Mouse (Mus musculus): ENCODE measurements around the gene Zfp442. TPM values are rescaled to one million over a fixed set of nuclear protein-coding genes. Genes with fewer than 3 reads are reported as not detected.
A peak's percentile ranks its signal among the peaks of the same experiment; 100 is the strongest.
"Not testable (repeated sequence)": the region's sequence is repeated elsewhere in the genome, so short reads cannot be mapped to it uniquely, and the experiment has no call there.

Gene Zfp442
- polyA plus RNA-seq (2017; shearing (Covaris generic)) = 10 to 100 TPM; 12.4 to 14.2 TPM

- peak; percentile 91 for ATAC-seq
Measured at GRCm38 (mm10) chr2:150451180-150451919, at the start of gene Zfp442. Gene Zfp442 (minus strand): TSS chr2:150451486.

GRCm38 (mm10) chr2:150500124-150500973 lies 49.1 kb upstream of the Zfp442 start:
- ATAC-seq = not testable (repeated sequence)

- ATAC-seq = no peak
Measured at GRCm38 (mm10) chr2:150493031-150493430, 41.7 kb upstream of the Zfp442 start.

GRCm38 (mm10) chr2:150484939-150485778 lies 33.9 kb upstream of the Zfp442 start, which contains the start of gene Zfp345:
Gene Zfp345 (minus strand): TSS chr2:150485091.
- ATAC-seq = peak; percentile 82

GRCm38 (mm10) chr2:150439084-150439483 lies 12.2 kb downstream of the Zfp442 start:
- ATAC-seq = not testable (repeated sequence)

- not testable (repeated sequence) for ATAC-seq
Measured at GRCm38 (mm10) chr2:150412146-150412545, 39.1 kb downstream of the Zfp442 start.

- ATAC-seq = no peak
Measured at GRCm38 (mm10) chr2:150390198-150390597, 61.1 kb downstream of the Zfp442 start.

- ATAC-seq = not testable (repeated sequence)
Measured at GRCm38 (mm10) chr2:150385553-150386106, 65.7 kb downstream of the Zfp442 start.

- peak; percentile 48 for ATAC-seq
Measured at GRCm38 (mm10) chr2:150362878-150363229, 88.4 kb downstream of the Zfp442 start.

GRCm38 (mm10) chr2:150362113-150362877 lies 89.0 kb downstream of the Zfp442 start, which contains the start of gene 3300002I08Rik:
Gene 3300002I08Rik (minus strand): TSS chr2:150362765.
- peak; percentile 98 for ATAC-seq

Other genes starting within 250 kb of the Zfp442 start
- 10 to 100 TPM; 16.6 to 19.7 TPM for gene Zfp937, start 233.4 kb downstream of the Zfp442 start, polyA plus RNA-seq (2017; shearing (Covaris generic))
- gene Gm21994, start 195.9 kb downstream of the Zfp442 start, polyA plus RNA-seq (2017; shearing (Covaris generic)) = 10 to 100 TPM; 27.8 to 46.0 TPM
- under 1 TPM in 1 of 2 experiments, not detected in 1; 0.32 TPM for gene Gm14124, start 194.0 kb downstream of the Zfp442 start, polyA plus RNA-seq (2017; shearing (Covaris generic))
- 10 to 100 TPM in 1 of 2 experiments, 1 to 10 TPM in 1; 8.6 to 31.9 TPM for gene Gm10130, start 127.8 kb downstream of the Zfp442 start, polyA plus RNA-seq (2017; shearing (Covaris generic))
- 10 to 100 TPM in 1 of 2 experiments, 1 to 10 TPM in 1; 4.5 to 11.8 TPM for gene 3300002I08Rik, start 88.7 kb downstream of the Zfp442 start, polyA plus RNA-seq (2017; shearing (Covaris generic))
- under 1 TPM; 0.86 to 0.91 TPM for gene Zfp345, start 33.6 kb upstream of the Zfp442 start, polyA plus RNA-seq (2017; shearing (Covaris generic))
- gene Cst7, start 118.9 kb upstream of the Zfp442 start, polyA plus RNA-seq (2017; shearing (Covaris generic)) = 100 to 1,000 TPM; 234 to 255 TPM
- 10 to 100 TPM; 13.0 to 16.6 TPM for gene Apmap, start 157.1 kb upstream of the Zfp442 start, polyA plus RNA-seq (2017; shearing (Covaris generic))
- gene Acss1, start 217.0 kb upstream of the Zfp442 start, polyA plus RNA-seq (2017; shearing (Covaris generic)) = 10 to 100 TPM; 13.8 to 21.7 TPM
- not detected for gene Vsx1, start 237.9 kb upstream of the Zfp442 start, polyA plus RNA-seq (2017; shearing (Covaris generic))